Mouse (Mus musculus) layer of hippocampus, postnatal 10 days (tissue): Measurements from ENCODE around the gene Slc22a23. TPM values are rescaled to one million over a fixed set of nuclear protein-coding genes. Genes with fewer than 3 reads are reported as not detected.

Source experiments
- DNase-seq, 2 experiments: peaks; one replicate each; pipeline ENCODE4 v3.0.0; 2021; ENCODE audit warnings: low spot score in 2 of 2
- total RNA-seq, 2 experiments: library from RNA; stranded (reverse); gene quantifications; 2 replicates each; pipeline ENCODE4 v1.2.3; 2021

Slc22a23 gene
- total RNA-seq, 2 experiments from 2014 or later = 51.4 to 51.8 TPM

DNA sequence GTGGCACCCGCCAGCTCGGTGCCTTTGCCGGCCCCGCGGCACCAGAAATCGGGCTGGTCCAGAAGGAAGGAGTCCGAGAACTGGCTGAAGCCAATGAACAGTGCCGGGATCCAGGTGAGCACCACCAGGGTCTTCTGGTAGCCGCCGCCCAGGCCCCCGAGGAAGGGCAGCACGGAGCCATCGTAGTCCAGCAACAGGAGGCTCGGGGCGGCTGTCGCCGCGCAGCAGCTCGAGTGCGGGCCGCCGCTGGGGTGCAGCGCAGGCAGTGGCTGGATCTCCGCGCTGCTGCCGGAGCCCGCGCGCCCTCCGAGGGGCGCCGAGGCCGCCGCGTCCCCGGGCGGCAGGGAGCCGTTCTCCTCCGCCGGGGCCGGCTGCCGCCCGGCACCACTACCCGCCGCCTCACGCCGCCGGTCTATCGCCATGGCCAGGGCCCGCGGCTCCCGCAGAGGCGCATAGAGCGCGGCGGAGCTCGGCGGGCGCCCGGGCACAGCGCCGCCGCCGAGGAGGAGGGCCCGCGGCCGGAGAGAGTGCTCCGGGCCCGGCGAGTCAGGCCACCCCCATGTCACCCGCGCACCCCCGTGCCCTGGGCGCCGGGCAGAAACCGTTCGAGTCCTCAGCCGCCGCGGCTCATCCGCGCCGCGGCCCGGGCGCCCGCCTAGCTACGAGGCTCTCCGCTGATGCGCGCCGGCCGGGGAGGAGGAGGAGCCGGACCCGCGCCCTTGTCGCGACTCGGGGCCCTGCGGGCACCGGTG is 430 bp downstream of the Slc22a23 start:
- DNase-seq = peak; percentile 60 to 64

DNA sequence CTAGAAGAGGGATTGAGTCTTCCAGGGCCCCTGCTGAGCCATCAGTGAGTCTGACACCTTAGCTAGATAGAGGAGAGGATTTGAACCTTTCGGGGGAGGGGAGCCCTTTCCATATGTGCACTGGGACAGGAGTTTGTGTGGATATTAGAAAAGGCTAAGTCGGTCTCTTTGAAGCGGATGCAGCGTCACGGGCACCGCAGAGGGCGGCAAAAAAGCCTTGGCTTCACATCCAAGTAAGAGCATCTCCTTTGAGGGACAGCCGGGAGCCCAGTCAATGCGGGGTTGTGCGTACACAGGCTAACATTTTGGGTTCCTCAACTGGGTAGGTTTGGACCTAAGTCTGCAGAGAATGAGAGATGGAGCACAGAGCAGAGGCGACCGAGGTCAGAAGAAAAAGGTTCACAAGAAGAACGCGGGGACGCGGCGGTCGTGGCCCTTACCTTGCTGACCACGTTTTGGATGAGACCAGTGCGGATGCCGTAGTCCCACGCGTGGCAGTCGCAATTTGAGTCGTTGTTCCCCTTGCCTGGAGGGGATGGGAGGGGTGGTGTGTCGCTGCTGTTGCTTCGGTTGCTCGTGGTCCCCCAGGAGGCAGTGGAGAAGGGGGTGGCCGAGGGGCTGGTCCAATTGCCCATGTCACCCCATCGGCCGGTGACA is 1.1 kb downstream of the Slc22a23 start:
- DNase-seq = peak; percentile 56 to 64

GRCm38 (mm10) chr13:34342286-34342890 is 2.6 kb downstream of the Slc22a23 start:
- DNase-seq = no peak

DNA sequence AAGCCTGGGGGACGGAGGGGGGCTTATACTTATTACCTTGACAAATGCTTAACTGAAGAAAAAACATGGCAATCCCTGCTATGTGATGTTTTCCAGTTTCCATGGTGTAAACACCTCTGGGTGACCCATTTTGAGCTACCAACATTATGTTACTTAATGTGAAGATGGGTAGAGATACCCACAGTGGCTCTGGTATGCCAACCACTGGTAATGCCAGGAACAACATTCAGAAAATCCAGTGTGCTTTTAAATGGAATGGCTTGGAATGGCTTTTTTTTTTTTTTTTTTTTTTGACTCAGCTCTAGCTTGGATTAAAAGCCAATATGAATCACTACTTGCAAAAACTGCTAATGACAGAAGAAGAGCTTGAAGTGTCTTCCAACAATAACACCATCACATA is 8.1 kb downstream of the Slc22a23 start:
- no peak for DNase-seq

GRCm38 (mm10) chr13:34334847-34335246 is 10.1 kb downstream of the Slc22a23 start:
- no peak for DNase-seq

DNA sequence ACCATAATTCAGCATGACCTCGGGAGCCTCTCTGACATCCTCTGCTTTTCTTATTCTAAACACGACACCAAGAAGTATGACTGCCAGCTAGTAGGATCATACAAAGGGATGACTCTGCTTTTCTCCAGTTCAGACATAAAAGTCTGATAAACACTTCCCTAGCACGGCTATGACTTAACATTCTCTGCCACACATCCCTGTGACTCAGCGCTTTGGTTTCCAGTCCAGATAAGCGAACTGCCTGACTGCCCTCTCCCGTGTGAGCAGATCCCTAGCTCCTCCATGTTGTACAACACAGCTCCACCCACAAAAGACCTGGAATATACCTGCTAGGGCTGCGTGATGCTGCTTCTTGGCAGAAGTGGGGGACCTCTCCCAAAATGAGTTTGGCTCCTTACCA is 12.2 kb downstream of the Slc22a23 start:
- no peak for DNase-seq

GRCm38 (mm10) chr13:34331399-34332186 is 13.4 kb downstream of the Slc22a23 start:
- DNase-seq = no peak

DNA sequence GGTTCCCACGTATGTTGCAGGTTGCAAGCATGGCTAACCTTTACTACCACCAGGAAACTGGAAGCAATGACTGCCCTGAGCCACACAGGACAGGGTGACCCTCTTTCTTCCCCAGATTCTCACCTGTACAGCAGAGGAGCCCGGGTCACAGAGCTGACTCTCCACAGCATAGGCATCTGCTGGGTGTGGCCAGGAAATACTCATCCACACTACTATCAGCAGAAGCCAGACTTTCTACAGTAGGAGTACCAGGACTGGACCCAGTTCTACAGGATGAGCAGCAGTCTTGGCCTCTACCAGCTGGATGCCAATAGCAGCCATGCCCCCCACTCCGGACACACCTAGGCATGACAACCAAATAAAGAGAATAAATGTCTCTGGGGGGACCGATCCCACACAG is 15.4 kb downstream of the Slc22a23 start:
- no peak for DNase-seq

GRCm38 (mm10) chr13:34326992-34327391 is 18.0 kb downstream of the Slc22a23 start:
- no peak for DNase-seq

GRCm38 (mm10) chr13:34323361-34323760 is 21.6 kb downstream of the Slc22a23 start:
- no peak for DNase-seq

DNA sequence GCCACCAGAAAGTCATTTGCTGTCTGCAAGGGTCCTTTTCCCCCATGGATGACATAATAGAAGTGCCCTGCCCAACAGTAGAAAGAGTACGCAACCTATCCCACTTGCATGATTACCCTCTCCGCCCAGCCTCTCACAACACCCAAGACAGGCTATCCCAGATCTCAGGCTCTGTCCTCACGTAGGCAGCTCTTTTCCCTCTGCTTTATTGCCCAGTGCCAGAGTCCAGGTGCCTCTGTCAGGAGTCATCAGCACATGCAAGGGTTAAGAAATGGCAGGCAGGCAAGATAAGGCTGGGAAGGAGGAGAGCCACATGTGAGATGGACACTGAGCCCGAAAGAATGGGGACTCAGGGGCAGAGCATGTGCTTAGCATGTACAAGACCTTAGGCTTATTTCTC is 24.5 kb downstream of the Slc22a23 start:
- no peak for DNase-seq

- DNase-seq = no peak
Observed at GRCm38 (mm10) chr13:34317051-34317450, 27.9 kb downstream of the Slc22a23 start.

GRCm38 (mm10) chr13:34316511-34316910 is 28.5 kb downstream of the Slc22a23 start:
- DNase-seq = no peak

DNA sequence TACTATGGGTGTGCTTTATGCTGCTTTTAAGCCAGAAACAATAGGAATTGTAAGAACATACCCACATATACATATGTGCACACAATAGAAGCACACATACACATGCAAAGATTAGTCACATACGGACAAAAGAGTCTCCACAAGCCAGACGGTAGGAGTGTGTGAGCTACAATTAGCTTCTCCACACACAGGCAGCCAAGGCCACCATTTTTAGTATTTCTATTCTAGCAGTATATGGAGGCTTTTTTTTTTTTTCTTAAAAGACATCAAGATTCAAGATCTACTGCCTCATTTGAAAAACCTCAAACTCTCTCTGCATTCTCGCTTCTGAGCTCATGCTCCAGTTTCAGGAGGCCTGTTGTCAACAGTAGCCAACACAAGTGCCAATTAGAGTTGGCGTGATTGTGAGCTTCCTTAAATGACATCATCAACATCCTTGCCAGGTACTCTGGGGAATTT is 31.9 kb downstream of the Slc22a23 start:
- no peak for DNase-seq

DNA sequence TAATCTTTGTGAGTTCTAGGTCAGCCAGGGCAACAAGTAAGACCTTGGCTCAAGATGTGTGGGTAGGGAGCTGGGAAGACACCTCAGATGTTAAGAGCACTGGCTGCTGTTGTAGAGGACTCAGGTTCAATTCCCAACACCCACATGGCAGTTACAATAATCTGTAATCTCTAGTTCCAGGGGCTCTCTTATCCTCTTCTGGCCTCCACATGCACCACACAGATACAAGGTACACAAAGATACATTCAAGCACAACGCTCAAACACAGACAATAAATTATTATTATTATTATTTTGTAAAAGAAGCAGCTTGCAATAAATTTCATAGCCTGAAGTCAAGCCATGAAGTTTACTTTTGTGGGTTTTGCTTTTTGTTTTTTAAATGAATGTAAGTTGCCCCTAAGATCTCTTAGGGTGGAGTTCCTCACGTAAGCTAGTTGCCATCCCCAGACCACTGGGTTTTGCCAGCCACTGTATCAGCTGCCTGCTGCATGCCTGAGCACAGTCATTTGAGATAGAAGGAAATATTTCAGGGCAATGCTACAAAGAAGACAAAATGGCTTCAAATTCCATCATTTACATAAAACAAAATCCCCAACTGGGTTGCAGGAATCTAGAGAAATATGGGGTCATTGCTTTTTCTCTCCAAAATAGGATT is 32.5 kb downstream of the Slc22a23 start:
- DNase-seq = no peak

DNA sequence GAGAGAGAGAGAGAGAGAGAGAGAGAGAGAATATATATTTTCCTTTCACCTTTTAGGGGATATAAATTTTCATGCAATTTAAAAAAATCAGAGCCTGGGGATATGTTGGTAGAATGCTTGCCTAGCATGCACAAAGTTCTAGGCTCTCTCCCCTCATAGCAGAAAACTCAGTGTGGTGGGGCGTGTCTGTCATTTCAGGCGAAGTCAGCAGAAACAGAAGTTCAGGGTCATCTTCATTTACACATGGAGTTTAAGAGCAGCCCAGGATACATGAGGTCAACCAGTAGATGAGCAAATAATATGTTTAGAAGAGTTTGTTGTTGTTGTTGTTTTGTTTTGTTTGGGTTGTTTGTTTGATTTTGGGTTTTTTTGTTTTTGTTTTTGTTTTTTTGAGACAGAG is 33.4 kb downstream of the Slc22a23 start:
- no peak for DNase-seq

GRCm38 (mm10) chr13:34308604-34308927 is 36.4 kb downstream of the Slc22a23 start:
- DNase-seq = no peak

- DNase-seq = no peak
Observed at GRCm38 (mm10) chr13:34307696-34308603, 37.0 kb downstream of the Slc22a23 start.

- DNase-seq = no peak
Observed at GRCm38 (mm10) chr13:34305964-34306671, 38.9 kb downstream of the Slc22a23 start.
